Mouse (Mus musculus) colon, adult 2 months (tissue): Measurements from ENCODE around the gene Ostn. TPM values are rescaled to one million over a fixed set of nuclear protein-coding genes. Genes with fewer than 3 reads are reported as not detected.

Experiments
- polyA plus RNA-seq: library from polyadenylated mRNA; depleted of rRNA; stranded (reverse); fragments of >200 nt; gene quantifications from 2 replicates; pipeline ENCODE4 v1.2.3, GENCODE M21; 2012; rRNA removed

Gene Ostn
- not detected in 2 replicates for polyA plus RNA-seq

DNA sequence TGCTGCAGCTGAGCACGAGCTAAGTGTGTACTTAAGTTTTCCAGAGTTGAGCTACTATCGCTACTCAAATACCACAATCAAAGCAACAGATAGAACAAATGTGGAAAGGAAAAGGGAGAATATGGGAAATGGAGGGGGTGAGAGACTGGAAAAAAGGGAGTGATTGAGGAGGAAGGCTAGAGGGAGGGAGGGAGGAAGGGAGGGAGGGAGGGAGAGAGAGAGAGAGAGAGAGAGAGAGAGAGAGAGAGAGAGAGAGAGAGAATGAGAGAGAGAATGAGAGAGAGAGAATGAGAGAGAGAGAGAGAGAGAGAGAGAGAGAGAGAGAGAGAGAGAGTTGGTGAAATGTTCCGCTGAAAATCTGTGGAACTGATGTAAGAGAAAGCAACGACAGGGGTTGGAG lies at the start of gene Ostn:
Gene Ostn (plus strand): TSS at position 301 of the 400 bp plus-strand sequence.

DNA sequence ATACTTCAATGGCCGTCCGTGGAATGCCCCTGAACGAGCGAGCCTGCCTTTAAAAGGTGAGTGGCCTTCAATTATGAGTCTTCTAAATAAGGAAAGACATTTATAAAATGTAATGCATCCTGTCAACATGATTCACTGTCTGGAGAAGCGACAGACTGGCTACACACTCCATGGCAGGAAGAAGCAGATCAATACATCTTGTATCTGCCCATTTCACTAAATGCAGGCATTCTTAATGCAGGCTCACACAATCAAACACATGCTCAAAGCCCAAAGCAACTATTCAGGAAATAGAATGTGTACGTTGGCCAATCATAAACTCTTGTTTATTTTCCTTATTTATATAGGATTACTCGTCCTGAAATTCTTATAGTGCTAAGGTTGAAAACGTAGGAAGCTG lies 62.9 kb downstream of the Ostn start, which contains the start of gene Uts2b:
Gene Uts2b (minus strand): TSS at position 49 of the 400 bp plus-strand sequence.

DNA sequence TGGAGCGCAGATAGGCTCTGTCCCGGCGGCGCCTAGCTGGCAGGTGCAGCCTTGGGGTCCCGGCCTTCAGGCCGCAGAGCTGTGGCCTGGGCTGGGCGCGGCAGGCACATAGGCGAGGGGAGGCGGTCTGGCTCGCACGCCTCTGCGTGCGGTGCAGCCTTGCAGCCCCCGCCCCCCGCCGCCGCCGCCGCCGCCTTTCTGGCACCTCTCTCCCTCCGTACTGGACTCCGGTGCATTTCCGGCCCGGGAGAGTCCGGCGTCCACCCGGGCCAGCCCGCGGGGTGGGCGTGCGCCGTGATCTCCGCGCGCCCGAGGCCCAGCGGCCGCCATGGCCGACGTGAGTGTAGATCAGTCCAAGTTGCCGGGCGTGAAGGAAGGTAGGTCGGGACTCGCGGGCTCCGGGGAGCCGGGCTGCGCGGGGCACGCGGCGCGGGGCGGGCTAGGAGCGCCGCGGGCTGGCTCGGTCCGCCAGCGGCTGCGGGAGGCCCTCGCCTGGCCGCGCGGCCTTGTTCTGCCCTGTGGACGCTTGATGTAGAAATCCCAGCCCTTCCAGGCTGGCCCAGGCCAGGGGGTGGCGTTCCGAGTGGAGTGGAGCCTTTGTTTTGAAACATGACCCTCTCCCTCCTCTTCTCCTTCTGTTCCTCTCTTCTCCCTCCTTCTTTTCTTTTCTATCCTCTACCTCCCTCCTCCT lies 81.6 kb downstream of the Ostn start, which contains the start of gene Ccdc50:
Gene Ccdc50 (plus strand): TSS at position 109 of the 691 bp plus-strand sequence.

Other genes with a start within 250 kb of the Ostn start
- not detected in 2 replicates for gene Uts2b, start 62.8 kb downstream of the Ostn start, polyA plus RNA-seq
- gene Ccdc50, start 81.4 kb downstream of the Ostn start, polyA plus RNA-seq, result 10.0 and 11.7 TPM in 2 replicates